Mouse (Mus musculus): Measurements from ENCODE around the gene Zfp39. TPM values are rescaled to one million over a fixed set of nuclear protein-coding genes. Genes with fewer than 3 reads are reported as not detected.
A peak's percentile ranks its signal among the peaks of the same experiment; 100 is the strongest.

The Zfp39 gene
- total RNA-seq (2021), result 1 to 10 TPM; 2.9 to 3.7 TPM
- polyA plus RNA-seq (2012; rRNA removed), result 0.88 and 1.2 TPM in 2 replicates
- long read RNA-seq, partial matches to known transcripts, result 0 of 3 reads
- long read RNA-seq, other reads (novel, unspliced or antisense), result 0 of 3 reads

- intact Hi-C loops (cut with DNase I), result loop anchor here (5.0 kb wide), 1 partner anchor 56 kb away; the partner anchor contains the start of gene Gm12258
- peak within 1 kb of the TSS; percentile 95 for H3K27ac ChIP-seq
- under 1% methylated on average over 40 of the region's 40 CpGs for WGBS
Measured at GRCm38 (mm10) chr11:58903511-58904409, at the start of gene Zfp39. Gene Zfp39 (minus strand): TSS chr11:58904225.

DNA sequence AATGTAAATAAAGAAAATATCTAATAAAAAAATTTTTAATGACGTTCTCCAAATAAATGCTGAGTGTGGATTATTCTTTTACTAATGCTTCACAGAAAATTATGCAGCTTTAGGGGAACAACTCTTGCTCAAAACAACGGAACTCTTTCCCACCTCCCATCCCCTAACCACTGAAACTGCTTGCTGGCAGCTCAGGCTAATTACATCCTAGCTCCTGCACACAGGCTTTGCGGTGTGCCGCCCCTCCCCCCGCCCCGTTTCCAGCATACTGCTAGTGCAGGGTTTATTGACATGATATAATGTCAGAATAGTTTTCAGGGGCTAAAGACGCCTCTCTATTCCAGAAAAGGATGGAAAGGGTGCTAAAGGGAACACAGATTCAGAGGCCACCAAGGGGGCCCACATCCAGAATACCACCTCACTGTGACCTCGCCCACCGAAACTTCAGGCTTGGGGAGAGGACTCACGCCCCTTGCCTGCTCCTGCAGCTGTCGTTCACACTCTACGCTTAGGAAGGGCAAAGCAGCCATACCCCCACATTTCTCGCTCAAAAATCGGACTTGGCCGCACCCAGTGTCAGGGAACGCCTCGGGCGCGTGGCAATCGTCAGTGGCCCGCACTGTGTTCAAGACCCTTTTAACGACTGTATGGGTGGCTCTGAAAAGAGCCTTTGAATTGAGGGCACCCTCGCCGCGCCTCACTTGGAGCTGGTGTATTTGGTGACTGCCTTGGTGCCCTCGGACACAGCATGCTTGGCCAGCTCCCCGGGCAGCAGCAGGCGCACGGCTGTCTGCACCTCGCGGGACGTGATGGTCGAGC is 49.5 kb upstream of the Zfp39 start:
- H3K4me1 ChIP-seq (ENCODE audit: control insufficient read depth, insufficient read depth, low read length), result peaks cover 9% of the 10 kb centered on the region
- no peaks in the 10 kb centered on the region for H3K79me2 ChIP-seq (replicated peaks; ENCODE audit: control insufficient read depth, insufficient read depth, low read length)
- DNase-seq, result no peak
- H3K9ac ChIP-seq (ENCODE audit: low read depth, low read length), result peak overlapping the region; percentile 74
- intact Hi-C loops (cut with DNase I), result loop anchor here (2.0 kb wide), 2 partner anchors 15 to 25 kb away; partner anchors contain the start of gene Rnf187
- H3K4me3 ChIP-seq, result peak overlapping the region; percentile 89
- WGBS, result 1% methylated on average over 33 of the region's 33 CpGs
- peaks cover 8% of the 10 kb centered on the region for H3K36me3 ChIP-seq (ENCODE audit: control insufficient read depth, insufficient read depth, low read length)
- TF ChIP-seq CTCF (IDR thresholded peaks at IDR 0.05) (no peak), EP300 (IDR thresholded peaks at IDR 0.05; ENCODE audit: insufficient read depth, low read depth, low read length) (no peak), POLR2A (IDR thresholded peaks at IDR 0.05; ENCODE audit: insufficient read depth, low read depth, low read length) (no peak)
- 0 out of 2 replicates have a peak, but pooled peaks cover 1% of the 10 kb centered on the region for H3K27me3 ChIP-seq (ENCODE audit: control insufficient read depth, insufficient read depth, low read length)
- peak overlapping the region; percentile 99 for H3K27ac ChIP-seq

More at GRCm38 (mm10) chr11:58903511-58904409, at the start of gene Zfp39:
- TF ChIP-seq CTCF (IDR thresholded peaks at IDR 0.05) (peak; percentile 24; the same call in 1 of the 2 replicates), POLR2A (IDR thresholded peaks at IDR 0.05; ENCODE audit: insufficient read depth, low read depth, low read length) (peak; percentile 86), EP300 (IDR thresholded peaks at IDR 0.05; ENCODE audit: insufficient read depth, low read depth, low read length) (0 out of 2 replicates have a peak, but pooled peaks have one; percentile 23)
- Histone ChIP-seq H3K36me3 (ENCODE audit: control insufficient read depth, insufficient read depth, low read length) (no peaks in the 10 kb centered on the region; the same call in none of the 2 replicates), H3K79me2 (replicated peaks; ENCODE audit: control insufficient read depth, insufficient read depth, low read length) (no peaks in the 10 kb centered on the region), H3K4me1 (ENCODE audit: control insufficient read depth, insufficient read depth, low read length) (peaks cover 3% of the 10 kb centered on the region), H3K9ac (ENCODE audit: low read depth, low read length) (peak within 1 kb of the TSS; percentile 77), H3K4me3 (peak within 1 kb of the TSS; percentile 82), H3K27me3 (ENCODE audit: control insufficient read depth, insufficient read depth, low read length) (no peaks in the 10 kb centered on the region)
- DNase-seq, result peak; percentile 96 to 99

- H3K4me3 ChIP-seq, result no peak overlapping the region
- H3K27ac ChIP-seq, result no peak overlapping the region
- intact Hi-C loops (cut with DNase I), result no loop called here
- WGBS, result 86% methylated on average over 5 of the region's 5 CpGs
- H3K4me1 ChIP-seq (ENCODE audit: control insufficient read depth, insufficient read depth, low read length), result peaks cover 1% of the 10 kb centered on the region; the same call in 1 of the 2 replicates
- DNase-seq, result no peak
- H3K9ac ChIP-seq (ENCODE audit: low read depth, low read length), result no peak overlapping the region
- TF ChIP-seq CTCF (IDR thresholded peaks at IDR 0.05), result no peak
- no peak for TF ChIP-seq POLR2A (IDR thresholded peaks at IDR 0.05; ENCODE audit: insufficient read depth, low read depth, low read length)
- no peak for TF ChIP-seq EP300 (IDR thresholded peaks at IDR 0.05; ENCODE audit: insufficient read depth, low read depth, low read length)
- H3K36me3 ChIP-seq (ENCODE audit: control insufficient read depth, insufficient read depth, low read length), result peaks cover 3% of the 10 kb centered on the region
- H3K27me3 ChIP-seq (ENCODE audit: control insufficient read depth, insufficient read depth, low read length), result 0 out of 2 replicates have a peak, but pooled peaks cover 1% of the 10 kb centered on the region
- H3K79me2 ChIP-seq (replicated peaks; ENCODE audit: control insufficient read depth, insufficient read depth, low read length), result no peaks in the 10 kb centered on the region
Measured at GRCm38 (mm10) chr11:58951210-58951609, 47.2 kb upstream of the Zfp39 start.

DNA sequence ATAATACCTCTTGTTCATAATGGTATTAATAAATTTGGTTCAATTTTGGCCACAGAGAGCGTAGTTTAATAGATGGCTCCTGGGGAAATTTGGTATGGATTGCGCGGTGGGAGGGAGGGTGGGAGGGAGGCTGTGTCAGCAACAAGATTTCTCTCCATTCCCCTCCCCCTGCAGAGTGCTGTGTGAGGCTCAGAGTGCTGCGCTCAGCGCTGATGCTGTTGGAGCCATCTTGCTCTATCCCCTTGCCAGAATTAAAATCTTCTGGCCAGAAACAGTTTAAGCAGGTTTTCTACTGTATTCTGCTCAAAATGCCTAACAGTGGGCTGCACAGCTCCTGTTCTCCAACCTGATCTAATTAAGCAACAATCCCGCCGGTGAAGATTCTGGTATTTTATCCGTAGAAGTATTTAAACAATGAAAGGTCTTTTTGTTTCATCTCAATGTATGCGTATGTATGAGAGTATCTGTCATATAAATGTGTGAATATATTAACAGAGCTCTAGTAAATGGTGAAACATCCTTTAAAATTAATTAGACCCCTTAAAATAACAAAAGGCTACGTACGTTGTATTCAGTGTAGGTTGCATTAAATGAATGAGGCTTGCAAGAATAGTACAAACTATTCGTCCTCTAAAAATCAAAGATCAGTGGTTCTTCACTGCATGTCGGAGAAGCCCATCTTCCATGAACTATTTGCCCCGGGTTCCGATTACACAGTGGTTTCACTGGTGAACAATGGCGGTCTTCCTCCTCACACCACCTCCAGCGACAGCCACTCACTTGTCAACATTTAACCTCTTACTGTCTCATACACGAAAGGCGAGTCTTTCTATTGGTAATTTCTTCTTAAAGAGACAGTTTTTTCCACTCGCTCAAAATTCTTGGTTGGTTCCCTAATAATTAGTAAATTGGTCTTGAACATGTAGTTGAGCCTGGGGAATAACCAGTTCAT is 45.7 kb upstream of the Zfp39 start:
- no peak for DNase-seq
- Histone ChIP-seq H3K4me3 (no peak overlapping the region), H3K27ac (no peak overlapping the region), H3K4me1 (ENCODE audit: control insufficient read depth, insufficient read depth, low read length) (peaks cover 1% of the 10 kb centered on the region; the same call in 1 of the 2 replicates), H3K9ac (ENCODE audit: low read depth, low read length) (no peak overlapping the region), H3K79me2 (replicated peaks; ENCODE audit: control insufficient read depth, insufficient read depth, low read length) (no peaks in the 10 kb centered on the region), H3K36me3 (ENCODE audit: control insufficient read depth, insufficient read depth, low read length) (no peaks in the 10 kb centered on the region), H3K27me3 (ENCODE audit: control insufficient read depth, insufficient read depth, low read length) (0 out of 2 replicates have a peak, but pooled peaks cover 1% of the 10 kb centered on the region)
- 42% methylated on average over 20 of the region's 20 CpGs for WGBS
- intact Hi-C loops (cut with DNase I), result no loop called here
- no peak for TF ChIP-seq CTCF (IDR thresholded peaks at IDR 0.05)
- no peak for TF ChIP-seq EP300 (IDR thresholded peaks at IDR 0.05; ENCODE audit: insufficient read depth, low read depth, low read length)
- no peak for TF ChIP-seq POLR2A (IDR thresholded peaks at IDR 0.05; ENCODE audit: insufficient read depth, low read depth, low read length)
